Mouse (Mus musculus) layer of hippocampus, adult 8-10 months (tissue): ENCODE measurements around the gene Pbx1. TPM values are rescaled to one million over a fixed set of nuclear protein-coding genes. Genes with fewer than 3 reads are reported as not detected.

Experiments used
- DNase-seq, 2 experiments: peaks; one replicate each; pipeline ENCODE4 v3.0.0; 2022; ENCODE audit warnings: low spot score in 2 of 2
- total RNA-seq, 4 experiments: library from RNA; stranded (reverse); gene quantifications; 2 replicates each; pipeline ENCODE4 v1.2.4; 2022

Gene Pbx1
- total RNA-seq, 4 experiments from 2014 or later = 117 to 134 (median 122) TPM

GRCm38 (mm10) chr1:168426281-168426680 lies 5.8 kb downstream of the Pbx1 start:
- no peak for DNase-seq

- no peak for DNase-seq
These were observed 6.9 kb downstream of the Pbx1 start for GRCm38 (mm10) chr1:168425017-168425705.

GRCm38 (mm10) chr1:168423389-168423930 lies 8.6 kb downstream of the Pbx1 start:
- no peak for DNase-seq

- DNase-seq = no peak
These were observed 13.2 kb downstream of the Pbx1 start for GRCm38 (mm10) chr1:168418903-168419302.

- DNase-seq = no peak
These were observed 14.4 kb downstream of the Pbx1 start for GRCm38 (mm10) chr1:168417626-168418025.

GRCm38 (mm10) chr1:168416729-168417437 lies 15.2 kb downstream of the Pbx1 start:
- DNase-seq = no peak

- DNase-seq = no peak
These were observed 21.5 kb downstream of the Pbx1 start for GRCm38 (mm10) chr1:168410611-168411010.

GRCm38 (mm10) chr1:168410054-168410453 lies 22.0 kb downstream of the Pbx1 start:
- no peak for DNase-seq

GRCm38 (mm10) chr1:168408757-168409156 lies 23.3 kb downstream of the Pbx1 start:
- DNase-seq = no peak

GRCm38 (mm10) chr1:168407958-168408357 lies 24.1 kb downstream of the Pbx1 start:
- DNase-seq = no peak

GRCm38 (mm10) chr1:168406291-168406675 lies 25.8 kb downstream of the Pbx1 start:
- DNase-seq = no peak

GRCm38 (mm10) chr1:168405645-168406290 lies 26.3 kb downstream of the Pbx1 start:
- no peak for DNase-seq

GRCm38 (mm10) chr1:168403529-168403928 lies 28.5 kb downstream of the Pbx1 start:
- no peak for DNase-seq

GRCm38 (mm10) chr1:168402683-168403082 lies 29.4 kb downstream of the Pbx1 start:
- DNase-seq = no peak

- DNase-seq = no peak
These were observed 36.4 kb downstream of the Pbx1 start for GRCm38 (mm10) chr1:168395523-168396159.

- DNase-seq = no peak
These were observed 37.5 kb downstream of the Pbx1 start for GRCm38 (mm10) chr1:168394535-168394934.

- no peak for DNase-seq
These were observed 38.6 kb downstream of the Pbx1 start for GRCm38 (mm10) chr1:168393456-168393855.

GRCm38 (mm10) chr1:168392500-168392853 lies 39.6 kb downstream of the Pbx1 start:
- DNase-seq = no peak

GRCm38 (mm10) chr1:168391617-168392499 lies 40.2 kb downstream of the Pbx1 start:
- no peak for DNase-seq

GRCm38 (mm10) chr1:168390748-168391147 lies 41.3 kb downstream of the Pbx1 start:
- DNase-seq = no peak

GRCm38 (mm10) chr1:168386159-168386558 lies 45.9 kb downstream of the Pbx1 start:
- no peak for DNase-seq
